Mouse (Mus musculus) brain, embryonic 14.5 days (tissue): Measurements from ENCODE around the gene Fis1.

Experiments used
- CTCF ChIP-seq: fragments of 200-500 bp; IDR thresholded peaks from 2 replicates; pipeline ENCODE4 v1.5.1; 2012; ENCODE audit warnings: inconsistent platforms, mild to moderate bottlenecking, moderate library complexity, borderline replicate concordance; ENCODE audit not compliant: insufficient read depth, insufficient read length; ENCODE audit errors: extremely low read depth
- POLR2A ChIP-seq: fragments of 200-500 bp; IDR thresholded peaks from 2 replicates; pipeline ENCODE4 v1.6.1; 2012; ENCODE audit warnings: mild to moderate bottlenecking, inconsistent platforms, borderline replicate concordance; ENCODE audit not compliant: poor library complexity, insufficient read depth, insufficient read length, severe bottlenecking; ENCODE audit errors: extremely low read depth

DNA sequence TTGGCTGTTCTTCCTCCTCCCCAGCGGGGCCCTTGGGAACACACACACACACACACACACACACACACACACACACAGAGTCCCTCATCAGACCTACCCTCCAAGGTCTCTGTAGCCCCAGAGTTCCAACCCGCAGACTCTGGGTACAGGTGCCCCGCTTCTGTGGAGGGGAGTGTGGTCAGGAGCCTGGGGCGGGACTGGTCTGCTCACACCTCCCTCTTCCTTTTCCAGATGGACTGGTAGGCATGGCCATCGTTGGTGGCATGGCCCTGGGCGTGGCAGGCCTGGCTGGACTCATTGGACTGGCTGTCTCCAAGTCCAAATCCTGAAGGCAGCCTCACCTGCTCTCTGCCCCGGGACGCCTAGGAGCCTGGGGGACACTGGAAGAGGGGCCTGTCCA lies 12.6 kb downstream of the Fis1 start:
- no peak for TF ChIP-seq CTCF
- no peak for TF ChIP-seq POLR2A
